Mouse (Mus musculus) midbrain, embryonic 11.5 days (tissue): ENCODE results near the gene Myt1l. TPM values are rescaled to one million over a fixed set of nuclear protein-coding genes. Genes with fewer than 3 reads are reported as not detected.
A peak's percentile ranks its signal among the peaks of the same experiment; 100 is the strongest.

Source experiments
- ATAC-seq: fragments of 200-750 bp; cut with Nextera tagmentation; 2 replicates; pipeline ENCODE4 v1.8.0; 2017; ENCODE audit warnings: moderate TSS enrichment, moderate library complexity; ENCODE audit not compliant: low FRiP score
- DNase-seq: peaks from one replicate; pipeline ENCODE4 v3.0.0; 2015; ENCODE audit warnings: low spot score; ENCODE audit errors: missing footprints
- H3K27ac ChIP-seq: fragments of 300-500 bp; sonication (generic); 2 replicates; pipeline ENCODE4 v1.5.1; 2014; ENCODE audit warnings: low read depth, low read length
- H3K27me3 ChIP-seq: fragments of 300-500 bp; sonication (generic); 2 replicates; pipeline ENCODE4 v1.6.1; 2014; ENCODE audit warnings: mild to moderate bottlenecking, low read length, moderate library complexity, mixed read lengths; ENCODE audit not compliant: control insufficient read depth, insufficient read depth
- H3K36me3 ChIP-seq: fragments of 300-500 bp; sonication (generic); 2 replicates; pipeline ENCODE4 v1.6.1; 2014; ENCODE audit warnings: mild to moderate bottlenecking, low read length, moderate library complexity, mixed read lengths; ENCODE audit not compliant: control insufficient read depth, insufficient read depth
- H3K4me1 ChIP-seq: fragments of 300-500 bp; sonication (generic); 2 replicates; pipeline ENCODE4 v1.6.1; 2014; ENCODE audit warnings: low read length; ENCODE audit not compliant: control insufficient read depth, insufficient read depth
- H3K4me2 ChIP-seq: fragments of 300-500 bp; sonication (generic); 2 replicates; pipeline ENCODE4 v1.6.1; 2014; ENCODE audit warnings: mild to moderate bottlenecking, moderate library complexity
- H3K4me3 ChIP-seq: fragments of 300-500 bp; sonication (generic); 2 replicates; pipeline ENCODE4 v1.5.1; 2014; ENCODE audit warnings: low read depth, low read length
- H3K9ac ChIP-seq: fragments of 300-500 bp; sonication (generic); 2 replicates; pipeline ENCODE4 v1.6.1; 2014; ENCODE audit warnings: low read length
- H3K9me3 ChIP-seq: fragments of 300-500 bp; sonication (generic); 2 replicates; pipeline ENCODE4 v1.6.1; 2016; ENCODE audit warnings: low read length; ENCODE audit not compliant: control insufficient read depth
- WGBS: fragments of 180-500 bp; shearing (Covaris S2); extraction: QIAGEN DNeasy Blood & Tissue Kit; methylation state at CpG from one replicate; pipeline ENCODE4 v1.1.7; 2014; 5-methylcytosine and 5-hydroxymethylcytosine counted together
- polyA plus RNA-seq: library from polyadenylated mRNA; unstranded; fragments of >200 nt; fragmentation: Nextera tagmentation; extraction: Ambion mirVana; gene quantifications from 2 replicates; pipeline ENCODE4 v1.2.1, GENCODE M21; 2014

Gene Myt1l
- polyA plus RNA-seq, 1 experiment from 2014 or later: 13.3 TPM

DNA sequence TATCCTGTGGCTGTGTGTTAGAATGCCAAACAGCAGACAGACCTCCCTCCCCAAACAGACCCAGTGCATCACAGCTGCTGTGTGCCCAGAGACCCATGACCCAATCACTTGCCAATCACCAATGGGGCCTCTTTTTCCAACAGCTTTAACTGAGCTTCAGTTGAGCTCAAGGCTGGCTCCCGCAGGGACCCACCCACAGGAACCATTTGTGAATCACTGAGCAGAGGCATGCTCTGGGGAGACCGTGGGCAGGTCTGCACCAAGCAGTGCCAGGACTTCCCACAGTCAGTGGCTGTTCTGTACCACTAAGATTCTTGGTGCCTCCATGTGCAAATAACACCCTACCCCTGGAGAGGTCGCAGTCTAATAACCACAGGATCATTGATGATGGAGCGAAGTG lies 27.5 kb downstream of the Myt1l start:
- DNase-seq: no peak
- no peak overlapping the region for H3K27ac ChIP-seq
- H3K36me3 ChIP-seq: no peaks in the 10 kb centered on the region
- H3K4me2 ChIP-seq: no peak overlapping the region
- ATAC-seq: no peak
- H3K4me1 ChIP-seq: peaks cover 3% of the 10 kb centered on the region; the same call in 1 of the 2 replicates
- 84% methylated on average over 4 of the region's 4 CpGs for WGBS
- no peaks in the 10 kb centered on the region for H3K27me3 ChIP-seq
- no peak overlapping the region for H3K4me3 ChIP-seq
- H3K9ac ChIP-seq: no peak overlapping the region
- H3K9me3 ChIP-seq: no peaks in the 10 kb centered on the region

DNA sequence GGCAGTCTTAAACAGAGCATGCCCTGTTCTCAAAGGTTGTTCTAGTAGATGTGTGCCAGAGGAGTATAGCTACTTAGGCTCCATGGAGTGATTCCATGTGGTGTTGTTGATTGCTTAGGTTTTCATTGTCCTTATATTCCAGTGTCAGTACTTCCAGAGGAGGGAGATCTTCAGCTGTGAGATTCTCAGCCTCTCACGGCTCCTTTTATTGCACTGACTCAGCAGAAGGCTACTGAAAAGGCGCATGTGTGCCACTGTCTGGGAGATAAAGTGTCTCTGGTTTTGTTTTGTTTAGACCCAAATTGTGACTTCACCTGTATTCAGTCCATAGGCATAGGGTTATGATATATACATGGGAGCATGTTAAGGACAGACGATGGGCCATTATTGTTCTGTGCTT lies 28.2 kb downstream of the Myt1l start:
- WGBS: 84% methylated on average over 3 of the region's 3 CpGs
- Histone ChIP-seq H3K9me3 (no peaks in the 10 kb centered on the region), H3K36me3 (no peaks in the 10 kb centered on the region), H3K27ac (no peak overlapping the region), H3K9ac (no peak overlapping the region), H3K4me3 (no peak overlapping the region), H3K4me1 (peaks cover 3% of the 10 kb centered on the region; the same call in 1 of the 2 replicates), H3K27me3 (no peaks in the 10 kb centered on the region), H3K4me2 (no peak overlapping the region)
- ATAC-seq (no peak), DNase-seq (no peak)

DNA sequence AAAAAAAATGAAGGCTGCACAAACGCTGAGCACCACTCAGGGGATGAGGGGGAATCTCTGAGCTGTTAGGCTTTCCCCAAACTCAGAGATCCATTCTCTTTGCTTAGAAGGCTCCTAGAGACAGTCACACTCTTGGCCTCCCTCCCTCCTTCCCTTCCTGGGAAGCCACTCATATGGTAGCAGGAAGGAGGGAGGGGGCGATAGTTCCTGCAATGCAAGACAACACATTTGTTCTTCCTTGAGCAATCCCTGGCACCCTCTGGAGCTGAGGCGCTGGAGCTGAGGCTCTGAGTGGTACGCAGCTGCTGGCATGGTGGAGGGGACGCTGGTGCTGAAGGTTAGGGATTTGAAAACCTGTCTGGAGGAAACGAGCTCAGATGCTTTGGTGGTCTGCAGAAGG lies 28.7 kb downstream of the Myt1l start:
- no peak overlapping the region for H3K4me3 ChIP-seq
- no peaks in the 10 kb centered on the region for H3K36me3 ChIP-seq
- no peak for ATAC-seq
- no peak overlapping the region for H3K9ac ChIP-seq
- H3K9me3 ChIP-seq: no peaks in the 10 kb centered on the region
- H3K4me1 ChIP-seq: peaks cover 3% of the 10 kb centered on the region; the same call in 1 of the 2 replicates
- 54% methylated on average over 6 of the region's 6 CpGs for WGBS
- DNase-seq: no peak
- no peak overlapping the region for H3K27ac ChIP-seq
- H3K27me3 ChIP-seq: no peaks in the 10 kb centered on the region
- H3K4me2 ChIP-seq: no peak overlapping the region

DNA sequence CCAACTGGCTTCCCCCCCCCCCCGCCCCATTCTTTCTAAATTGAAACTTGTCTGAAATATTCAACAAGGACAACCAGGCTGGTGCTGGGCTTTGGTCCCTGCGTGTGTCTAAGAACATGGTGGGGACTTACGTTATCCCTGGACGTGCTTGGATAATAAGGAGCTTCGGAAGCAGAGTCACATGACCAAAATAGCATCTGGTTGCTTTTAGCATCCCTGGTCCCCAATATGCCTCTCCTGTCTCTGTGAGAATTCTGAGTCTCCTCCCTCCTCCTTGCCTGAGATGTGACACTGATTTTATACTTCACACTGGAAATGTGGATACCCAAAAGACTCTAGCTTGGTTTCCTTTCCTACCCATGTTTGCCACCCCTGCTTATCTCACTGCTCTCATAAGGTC lies 31.6 kb downstream of the Myt1l start:
- Histone ChIP-seq H3K36me3 (no peaks in the 10 kb centered on the region), H3K9me3 (no peaks in the 10 kb centered on the region), H3K9ac (0 out of 2 replicates have a peak overlapping the region, but pooled peaks have one; percentile 9), H3K4me3 (no peak overlapping the region), H3K27ac (no peak overlapping the region), H3K4me1 (no peaks in the 10 kb centered on the region), H3K27me3 (no peaks in the 10 kb centered on the region), H3K4me2 (no peak overlapping the region)
- DNase-seq: no peak
- ATAC-seq: no peak
- WGBS: 83% methylated on average over 5 of the region's 5 CpGs

DNA sequence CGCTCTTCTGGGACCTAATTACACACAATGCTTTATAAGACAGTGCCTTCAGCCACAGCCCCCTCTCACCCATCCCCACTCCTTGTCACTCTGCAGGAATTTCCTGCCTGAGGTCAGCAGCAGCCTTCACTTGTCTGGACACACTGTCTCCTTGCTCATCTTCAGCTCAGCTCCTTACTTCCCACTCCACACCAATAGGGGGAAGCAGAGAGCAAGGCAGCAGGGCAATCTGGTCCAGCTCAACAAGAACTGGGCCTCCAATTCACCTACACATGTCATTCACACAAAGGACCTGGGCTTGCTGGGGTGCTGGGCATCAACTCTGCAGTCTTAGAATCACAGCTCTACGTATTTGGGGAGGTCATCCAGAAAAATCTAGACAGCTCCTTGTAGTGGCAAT lies 33.0 kb downstream of the Myt1l start:
- DNase-seq (no peak), ATAC-seq (no peak)
- H3K9ac ChIP-seq: no peak overlapping the region
- H3K27me3 ChIP-seq: no peaks in the 10 kb centered on the region
- no peaks in the 10 kb centered on the region for H3K4me1 ChIP-seq
- H3K4me3 ChIP-seq: no peak overlapping the region
- H3K27ac ChIP-seq: no peak overlapping the region
- no peak overlapping the region for H3K4me2 ChIP-seq
- H3K36me3 ChIP-seq: no peaks in the 10 kb centered on the region
- 88% methylated on average over 2 of the region's 2 CpGs for WGBS
- H3K9me3 ChIP-seq: no peaks in the 10 kb centered on the region

DNA sequence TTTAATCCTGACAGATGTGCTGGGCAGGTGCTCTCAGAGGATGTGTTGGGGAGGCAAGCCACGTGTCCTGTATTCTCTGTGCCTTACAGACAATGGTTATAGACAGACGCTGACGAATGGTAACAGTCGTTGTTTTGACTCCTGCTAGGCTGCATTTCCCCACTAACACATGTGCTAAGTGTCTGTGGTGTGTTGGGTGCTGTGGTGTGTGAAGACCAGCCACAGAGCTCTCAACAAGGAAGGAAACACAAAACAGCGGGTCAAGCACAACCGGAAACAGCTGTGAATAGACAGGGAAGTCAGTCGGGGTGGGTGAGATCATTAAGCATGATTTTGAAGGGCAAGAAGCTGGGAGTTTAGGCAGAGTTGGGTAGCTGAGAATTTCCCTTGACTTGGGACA lies 41.1 kb downstream of the Myt1l start:
- Histone ChIP-seq H3K27ac (no peak overlapping the region), H3K4me3 (no peak overlapping the region), H3K9ac (no peak overlapping the region), H3K27me3 (no peaks in the 10 kb centered on the region), H3K9me3 (no peaks in the 10 kb centered on the region), H3K36me3 (no peaks in the 10 kb centered on the region), H3K4me2 (no peak overlapping the region), H3K4me1 (no peaks in the 10 kb centered on the region)
- DNase-seq (no peak), ATAC-seq (no peak)
- WGBS: 84% methylated on average over 7 of the region's 7 CpGs

DNA sequence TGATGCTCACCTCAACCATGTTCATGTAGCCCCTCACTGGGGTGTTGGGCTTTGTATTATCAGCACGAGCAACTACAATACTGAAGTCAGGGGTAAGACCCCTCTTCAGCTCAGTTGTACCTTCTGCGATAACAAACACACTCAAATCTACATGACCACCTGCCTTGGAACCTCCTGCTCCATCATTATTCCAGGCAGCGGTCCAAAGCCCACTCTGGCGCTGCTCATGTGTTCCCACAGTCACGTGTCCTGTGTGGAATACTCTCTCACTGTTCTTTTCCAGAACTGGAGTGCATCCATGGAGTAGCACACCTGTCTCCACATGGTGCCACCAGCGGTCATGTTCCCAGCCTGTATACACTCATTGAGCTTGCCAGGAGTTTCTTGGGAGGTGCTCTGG lies 42.2 kb downstream of the Myt1l start:
- Histone ChIP-seq H3K9ac (no peak overlapping the region), H3K27me3 (no peaks in the 10 kb centered on the region), H3K4me2 (no peak overlapping the region), H3K9me3 (no peaks in the 10 kb centered on the region), H3K4me1 (no peaks in the 10 kb centered on the region), H3K27ac (no peak overlapping the region), H3K36me3 (no peaks in the 10 kb centered on the region), H3K4me3 (no peak overlapping the region)
- ATAC-seq (no peak), DNase-seq (no peak)
- 91% methylated on average over 6 of the region's 6 CpGs for WGBS

DNA sequence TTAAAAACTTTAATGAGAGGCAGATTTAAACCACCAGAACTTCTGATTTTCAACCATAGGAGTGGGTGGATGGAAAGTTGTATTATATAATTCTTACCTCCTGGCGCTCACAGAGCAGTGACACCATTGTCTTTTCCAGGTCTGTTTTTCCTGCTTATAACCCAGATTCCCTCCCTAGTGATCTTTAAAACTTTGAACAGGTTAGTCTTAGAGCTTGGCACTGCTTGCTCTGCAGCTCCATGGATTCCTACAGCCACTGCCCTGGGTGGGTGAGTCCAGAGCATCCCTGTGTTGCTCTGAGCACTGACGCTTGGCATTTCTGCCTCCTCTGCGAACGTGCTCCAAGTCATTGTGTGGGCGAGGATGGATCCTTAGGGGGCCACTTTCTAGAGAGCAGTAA lies 43.4 kb downstream of the Myt1l start:
- no peaks in the 10 kb centered on the region for H3K9me3 ChIP-seq
- no peaks in the 10 kb centered on the region for H3K4me1 ChIP-seq
- ATAC-seq (no peak), DNase-seq (no peak)
- 90% methylated on average over 5 of the region's 5 CpGs for WGBS
- no peaks in the 10 kb centered on the region for H3K27me3 ChIP-seq
- H3K9ac ChIP-seq: no peak overlapping the region
- no peak overlapping the region for H3K4me3 ChIP-seq
- no peak overlapping the region for H3K27ac ChIP-seq
- no peak overlapping the region for H3K4me2 ChIP-seq
- no peaks in the 10 kb centered on the region for H3K36me3 ChIP-seq

DNA sequence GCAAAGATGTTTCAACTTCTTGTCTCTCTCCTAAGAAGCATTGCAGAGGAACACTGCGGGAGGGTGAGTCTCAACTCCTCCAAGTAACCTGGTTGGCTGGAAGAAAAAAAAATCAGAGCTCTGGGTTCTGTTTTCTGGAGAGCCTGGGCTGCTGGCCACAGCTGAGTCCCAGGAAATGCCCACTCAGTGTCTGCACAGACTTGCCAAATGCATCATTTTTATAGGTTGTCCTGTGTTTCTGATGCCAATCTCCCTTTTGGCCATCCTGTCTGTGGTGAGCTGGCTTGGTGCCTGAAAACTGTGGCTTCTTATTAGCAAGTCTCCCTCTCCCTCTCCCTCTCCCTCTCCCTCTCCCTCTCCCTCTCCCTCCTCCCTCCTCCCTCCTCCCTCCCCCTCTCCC lies 65.6 kb downstream of the Myt1l start:
- Histone ChIP-seq H3K9ac (no peak overlapping the region), H3K27me3 (no peaks in the 10 kb centered on the region), H3K4me2 (no peak overlapping the region), H3K27ac (no peak overlapping the region), H3K36me3 (no peaks in the 10 kb centered on the region), H3K4me3 (no peak overlapping the region), H3K4me1 (no peaks in the 10 kb centered on the region), H3K9me3 (peaks cover 6% of the 10 kb centered on the region; the same call in 1 of the 2 replicates)
- DNase-seq (no peak), ATAC-seq (no peak)
- 92% methylated on average over 1 of the region's 1 CpGs for WGBS

DNA sequence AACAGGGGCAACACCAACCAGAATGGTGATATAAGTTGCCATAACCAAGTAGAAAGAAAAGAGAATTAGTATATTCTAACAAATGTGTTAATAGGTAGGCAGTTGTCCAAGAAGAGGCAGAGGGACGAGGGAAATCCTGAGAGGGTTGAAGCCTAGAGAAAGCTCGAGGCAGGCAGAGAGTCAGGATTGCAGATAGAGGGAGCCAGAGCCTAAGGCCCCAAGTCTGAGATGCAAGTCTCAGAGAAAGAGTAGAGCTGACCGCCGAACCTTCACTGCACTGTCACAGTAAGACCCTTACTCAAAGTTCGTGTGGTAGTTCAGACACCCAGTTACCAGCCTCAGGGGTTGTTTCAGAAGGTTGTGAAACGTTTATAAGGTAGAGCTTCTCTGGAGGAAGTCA lies 71.7 kb downstream of the Myt1l start:
- no peak overlapping the region for H3K9ac ChIP-seq
- no peak overlapping the region for H3K27ac ChIP-seq
- no peaks in the 10 kb centered on the region for H3K9me3 ChIP-seq
- H3K4me2 ChIP-seq: no peak overlapping the region
- H3K4me3 ChIP-seq: no peak overlapping the region
- no peaks in the 10 kb centered on the region for H3K36me3 ChIP-seq
- ATAC-seq (no peak), DNase-seq (no peak)
- H3K27me3 ChIP-seq: no peaks in the 10 kb centered on the region
- no peaks in the 10 kb centered on the region for H3K4me1 ChIP-seq
- WGBS: 58% methylated on average over 6 of the region's 6 CpGs
